Mouse (Mus musculus) brain, embryonic 14.5 days (tissue): ENCODE measurements around the gene Kcnj8.

Experiments used
- CTCF ChIP-seq: fragments of 200-500 bp; IDR thresholded peaks from 2 replicates; pipeline ENCODE4 v1.5.1; 2012; ENCODE audit warnings: inconsistent platforms, mild to moderate bottlenecking, moderate library complexity, borderline replicate concordance; ENCODE audit not compliant: insufficient read depth, insufficient read length; ENCODE audit errors: extremely low read depth
- POLR2A ChIP-seq: fragments of 200-500 bp; IDR thresholded peaks from 2 replicates; pipeline ENCODE4 v1.6.1; 2012; ENCODE audit warnings: mild to moderate bottlenecking, inconsistent platforms, borderline replicate concordance; ENCODE audit not compliant: poor library complexity, insufficient read depth, insufficient read length, severe bottlenecking; ENCODE audit errors: extremely low read depth

- no peak for TF ChIP-seq CTCF
- no peak for TF ChIP-seq POLR2A
Observed at GRCm38 (mm10) chr6:142577801-142578200, 6.4 kb upstream of the Kcnj8 start.
